Mouse (Mus musculus) embryo, embryonic 9.5 days (tissue): Measurements from ENCODE around the gene Cdh4.

ENCODE experiments used
- DNase-seq: peaks from one replicate; pipeline ENCODE4 v3.0.0-alpha.2; 2017; ENCODE audit errors: extremely low spot score

Gene Cdh4

GRCm38 (mm10) chr2:179787256-179787655, 345.0 kb downstream of the Cdh4 start:
- no peak for DNase-seq

GRCm38 (mm10) chr2:179787797-179788196, 345.6 kb downstream of the Cdh4 start:
- no peak for DNase-seq

- DNase-seq: no peak
Observed at GRCm38 (mm10) chr2:179790684-179791083, 348.5 kb downstream of the Cdh4 start.

- DNase-seq: peak; percentile 27
Observed at GRCm38 (mm10) chr2:179792426-179793133, 350.3 kb downstream of the Cdh4 start.

- no peak for DNase-seq
Observed at GRCm38 (mm10) chr2:179794354-179794753, 352.1 kb downstream of the Cdh4 start.

- DNase-seq: no peak
Observed at GRCm38 (mm10) chr2:179795452-179795851, 353.2 kb downstream of the Cdh4 start.

GRCm38 (mm10) chr2:179799906-179800532, 357.8 kb downstream of the Cdh4 start:
- no peak for DNase-seq

GRCm38 (mm10) chr2:179801042-179801441, 358.8 kb downstream of the Cdh4 start:
- no peak for DNase-seq

GRCm38 (mm10) chr2:179802411-179802810, 360.2 kb downstream of the Cdh4 start:
- no peak for DNase-seq

GRCm38 (mm10) chr2:179811086-179811485, 368.9 kb downstream of the Cdh4 start:
- no peak for DNase-seq

GRCm38 (mm10) chr2:179813035-179813827, 371.0 kb downstream of the Cdh4 start:
- DNase-seq: no peak

- no peak for DNase-seq
Observed at GRCm38 (mm10) chr2:179824776-179825326, 382.6 kb downstream of the Cdh4 start.

- DNase-seq: no peak
Observed at GRCm38 (mm10) chr2:179828968-179829367, 386.7 kb downstream of the Cdh4 start.

GRCm38 (mm10) chr2:179829972-179830371, 387.7 kb downstream of the Cdh4 start:
- peak; percentile 52 for DNase-seq

GRCm38 (mm10) chr2:179834892-179835291, 392.7 kb downstream of the Cdh4 start:
- DNase-seq: no peak

GRCm38 (mm10) chr2:179835570-179835969, 393.3 kb downstream of the Cdh4 start:
- no peak for DNase-seq

GRCm38 (mm10) chr2:179837186-179837585, 395.0 kb downstream of the Cdh4 start:
- DNase-seq: no peak

- no peak for DNase-seq
Observed at GRCm38 (mm10) chr2:179838036-179838435, 395.8 kb downstream of the Cdh4 start.

GRCm38 (mm10) chr2:179842610-179843389, 400.6 kb downstream of the Cdh4 start:
- no peak for DNase-seq

GRCm38 (mm10) chr2:179849732-179850131, 407.5 kb downstream of the Cdh4 start:
- no peak for DNase-seq

- no peak for DNase-seq
Observed at GRCm38 (mm10) chr2:179852169-179852568, 409.9 kb downstream of the Cdh4 start.

GRCm38 (mm10) chr2:179852862-179853261, 410.6 kb downstream of the Cdh4 start:
- no peak for DNase-seq
